Mouse (Mus musculus) stomach, embryonic 16.5 days (tissue): Measurements from ENCODE around the gene Ube2q1. TPM values are rescaled to one million over a fixed set of nuclear protein-coding genes. Genes with fewer than 3 reads are reported as not detected.

Source experiments
- ATAC-seq: fragments of 200-750 bp; cut with Nextera tagmentation; 2 replicates; pipeline ENCODE4 v1.8.0; 2017; ENCODE audit warnings: moderate number of reproducible peaks, moderate TSS enrichment; ENCODE audit not compliant: insufficient read depth, low FRiP score
- H3K27ac ChIP-seq: fragments of 300-500 bp; sonication (generic); 2 replicates; pipeline ENCODE4 v1.5.1; 2014; ENCODE audit warnings: low read length
- H3K27me3 ChIP-seq: fragments of 300-500 bp; sonication (generic); 2 replicates; pipeline ENCODE4 v1.6.1; 2014; ENCODE audit warnings: low read length, control low read depth, mixed read lengths; ENCODE audit not compliant: control insufficient read depth, insufficient read depth
- H3K36me3 ChIP-seq: fragments of 300-500 bp; sonication (generic); 2 replicates; pipeline ENCODE4 v1.6.1; 2014; ENCODE audit warnings: low read length; ENCODE audit not compliant: control insufficient read depth, insufficient read depth
- H3K4me1 ChIP-seq: fragments of 300-500 bp; sonication (generic); 2 replicates; pipeline ENCODE4 v1.6.1; 2014; ENCODE audit warnings: low read length, control low read depth, mixed read lengths; ENCODE audit not compliant: control insufficient read depth, insufficient read depth
- H3K4me2 ChIP-seq: fragments of 300-500 bp; sonication (generic); 2 replicates; pipeline ENCODE4 v1.6.1; 2014; ENCODE audit warnings: low read depth, low read length, mixed read lengths
- H3K4me3 ChIP-seq: fragments of 300-500 bp; sonication (generic); replicated peaks from 2 replicates; pipeline ENCODE4 v1.5.1; 2014; ENCODE audit warnings: mild to moderate bottlenecking, low read length
- H3K9ac ChIP-seq: fragments of 300-500 bp; sonication (generic); 2 replicates; pipeline ENCODE4 v1.6.1; 2014; ENCODE audit warnings: low read length
- H3K9me3 ChIP-seq: fragments of 300-500 bp; sonication (generic); replicated peaks from 2 replicates; pipeline ENCODE4 v1.6.1; 2016; ENCODE audit warnings: low read length, control low read depth; ENCODE audit not compliant: control insufficient read depth
- WGBS: fragments of 180-500 bp; shearing (Covaris S2); extraction: QIAGEN DNeasy Blood & Tissue Kit; methylation state at CpG from one replicate; pipeline ENCODE4 v1.1.7; 2014; 5-methylcytosine and 5-hydroxymethylcytosine counted together
- polyA plus RNA-seq: library from polyadenylated mRNA; unstranded; fragments of >200 nt; fragmentation: Nextera tagmentation; extraction: Ambion mirVana; gene quantifications from 2 replicates; pipeline ENCODE4 v1.2.1, GENCODE M21; 2015

Ube2q1 gene
- polyA plus RNA-seq, 1 experiment from 2014 or later = 7.4 TPM

DNA sequence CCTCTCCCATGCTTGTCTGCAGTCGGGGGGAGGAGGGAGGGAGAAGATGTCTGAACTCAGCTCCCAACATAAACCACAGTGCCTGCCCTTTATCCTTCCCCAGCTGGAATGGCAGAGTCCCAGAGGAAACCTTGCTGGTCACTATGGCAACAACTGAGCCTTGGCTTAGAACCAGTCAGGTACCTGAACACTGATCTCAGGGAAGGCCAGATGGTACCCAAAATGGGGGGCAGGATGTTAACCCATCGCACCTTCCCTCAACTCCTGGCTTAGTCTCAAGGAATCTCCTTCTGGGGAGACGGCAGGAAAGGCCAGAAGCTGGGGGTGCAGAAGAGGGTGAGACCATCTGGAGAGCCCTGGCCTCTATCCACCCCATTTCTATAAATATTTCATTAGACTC, 13.6 kb upstream of the Ube2q1 start:
- Histone ChIP-seq H3K9me3 (no peaks in the 10 kb centered on the region), H3K9ac (no peak overlapping the region), H3K27ac (no peak overlapping the region), H3K4me3 (no peak overlapping the region), H3K36me3 (no peaks in the 10 kb centered on the region), H3K27me3 (no peaks in the 10 kb centered on the region), H3K4me2 (no peak overlapping the region), H3K4me1 (no peaks in the 10 kb centered on the region)
- WGBS = 54% methylated on average over 3 of the region's 3 CpGs
- no peak for ATAC-seq

- under 1% methylated on average over 36 of the region's 36 CpGs for WGBS
- Histone ChIP-seq H3K4me1 (no peaks in the 10 kb centered on the region), H3K9me3 (no peaks in the 10 kb centered on the region), H3K4me2 (peak within 1 kb of the TSS; percentile 29), H3K36me3 (no peaks in the 10 kb centered on the region), H3K4me3 (no peak within 1 kb of the TSS), H3K9ac (no peak within 1 kb of the TSS), H3K27me3 (no peaks in the 10 kb centered on the region), H3K27ac (no peak within 1 kb of the TSS)
- peak; percentile 88; the same call in 1 of the 2 replicates for ATAC-seq
Observed at GRCm38 (mm10) chr3:89764119-89764724, 9.2 kb upstream of the Ube2q1 start, which contains the start of gene Chrnb2. Chrnb2 (minus strand) TSS chr3:89764632.

DNA sequence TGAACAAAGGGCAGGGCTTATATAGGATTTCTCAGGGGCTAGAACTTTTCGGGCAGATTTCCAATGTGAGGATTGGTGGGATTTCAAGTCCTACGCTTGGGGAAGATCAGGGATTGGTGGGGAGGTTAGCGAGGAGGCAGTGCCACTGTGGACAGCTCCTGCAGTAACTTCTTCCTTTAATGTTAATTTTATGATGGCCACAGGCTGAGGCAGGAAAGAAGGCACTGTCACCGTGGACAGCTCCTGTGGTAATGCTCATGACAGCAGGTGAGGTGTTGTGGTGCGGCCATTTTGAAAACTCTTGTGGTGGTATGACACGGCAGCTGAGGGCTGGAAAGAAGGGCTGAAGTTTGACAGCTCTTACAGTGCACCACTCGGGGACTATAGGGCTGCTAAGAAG, 3.8 kb upstream of the Ube2q1 start:
- no peaks in the 10 kb centered on the region for H3K27me3 ChIP-seq
- no peaks in the 10 kb centered on the region for H3K36me3 ChIP-seq
- ATAC-seq = no peak
- no peak overlapping the region for H3K27ac ChIP-seq
- H3K4me3 ChIP-seq = no peak overlapping the region
- H3K4me1 ChIP-seq = peaks cover 17% of the 10 kb centered on the region
- no peak overlapping the region for H3K4me2 ChIP-seq
- 63% methylated on average over 7 of the region's 7 CpGs for WGBS
- H3K9ac ChIP-seq = no peak overlapping the region
- H3K9me3 ChIP-seq = no peaks in the 10 kb centered on the region

DNA sequence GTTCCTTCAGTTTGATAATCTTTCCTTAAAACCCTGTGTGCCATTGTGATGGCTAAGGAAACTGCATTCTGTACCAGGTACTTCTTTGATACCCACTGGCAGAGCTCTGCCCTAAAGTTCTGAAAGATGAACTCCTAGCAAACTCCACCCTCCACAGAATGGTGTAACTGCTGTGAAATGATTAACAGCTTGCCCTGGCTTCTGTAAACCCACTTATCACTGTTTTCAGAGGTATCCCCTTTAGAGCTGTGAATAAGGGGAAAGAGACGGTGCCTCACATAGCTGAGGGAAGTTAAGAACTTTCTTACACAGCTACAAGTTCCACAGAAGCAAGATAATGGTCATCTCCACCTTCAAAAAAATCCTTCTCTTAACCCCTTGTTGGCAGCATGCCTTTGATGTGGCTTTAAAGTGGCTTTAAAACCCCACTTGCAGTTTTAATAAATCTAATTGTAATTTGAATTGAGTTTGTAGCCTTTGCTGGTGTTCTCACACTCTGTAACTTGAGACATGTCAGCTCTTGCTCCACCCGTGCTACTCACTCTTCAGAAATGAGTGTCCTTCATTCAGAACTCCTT, 2.9 kb upstream of the Ube2q1 start:
- no peak overlapping the region for H3K4me3 ChIP-seq
- no peaks in the 10 kb centered on the region for H3K36me3 ChIP-seq
- ATAC-seq = no peak
- no peak overlapping the region for H3K4me2 ChIP-seq
- no peak overlapping the region for H3K9ac ChIP-seq
- H3K27ac ChIP-seq = no peak overlapping the region
- H3K4me1 ChIP-seq = peaks cover 26% of the 10 kb centered on the region
- no peaks in the 10 kb centered on the region for H3K9me3 ChIP-seq
- 36% methylated on average over 2 of the region's 2 CpGs for WGBS
- no peaks in the 10 kb centered on the region for H3K27me3 ChIP-seq

DNA sequence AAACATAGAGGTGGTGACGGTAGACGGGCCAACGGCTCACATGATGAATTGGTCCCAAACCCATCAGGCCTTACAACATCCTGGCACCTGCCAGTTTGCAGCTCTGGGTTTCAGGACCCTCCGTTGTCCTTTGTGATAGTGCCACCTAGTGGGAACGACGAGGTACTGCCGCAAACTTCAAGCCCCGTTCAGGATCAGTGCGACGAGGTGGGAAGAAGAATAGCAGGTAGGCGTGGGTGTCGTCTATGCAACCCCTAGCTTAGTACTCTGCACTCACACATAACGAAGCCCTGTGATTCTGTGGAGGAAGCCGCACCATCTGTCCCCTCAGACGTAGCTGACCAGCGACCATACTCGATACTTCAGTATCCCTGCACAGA, 838 bp upstream of the Ube2q1 start:
- no peaks in the 10 kb centered on the region for H3K27me3 ChIP-seq
- H3K9me3 ChIP-seq = no peaks in the 10 kb centered on the region
- peak; percentile 63 for ATAC-seq
- H3K4me2 ChIP-seq = peak overlapping the region; percentile 74
- H3K27ac ChIP-seq = peak overlapping the region; percentile 97
- H3K4me3 ChIP-seq = peak overlapping the region; percentile 92
- under 1% methylated on average over 17 of the region's 17 CpGs for WGBS
- H3K9ac ChIP-seq = peak overlapping the region; percentile 100
- peaks cover 30% of the 10 kb centered on the region for H3K4me1 ChIP-seq
- H3K36me3 ChIP-seq = peaks cover 5% of the 10 kb centered on the region; the same call in 1 of the 2 replicates

- H3K4me2 ChIP-seq = peak overlapping the region; percentile 76
- H3K4me1 ChIP-seq = peaks cover 30% of the 10 kb centered on the region
- H3K36me3 ChIP-seq = peaks cover 5% of the 10 kb centered on the region; the same call in 1 of the 2 replicates
- H3K4me3 ChIP-seq = peak overlapping the region; percentile 92
- peak overlapping the region; percentile 100 for H3K9ac ChIP-seq
- peak overlapping the region; percentile 97 for H3K27ac ChIP-seq
- peak; percentile 45 for ATAC-seq
- under 1% methylated on average over 34 of the region's 37 CpGs for whole genome bisulfite sequencing
- H3K9me3 ChIP-seq = no peaks in the 10 kb centered on the region
- H3K27me3 ChIP-seq = no peaks in the 10 kb centered on the region
Observed at GRCm38 (mm10) chr3:89773740-89774211, 360 bp downstream of the Ube2q1 start.

DNA sequence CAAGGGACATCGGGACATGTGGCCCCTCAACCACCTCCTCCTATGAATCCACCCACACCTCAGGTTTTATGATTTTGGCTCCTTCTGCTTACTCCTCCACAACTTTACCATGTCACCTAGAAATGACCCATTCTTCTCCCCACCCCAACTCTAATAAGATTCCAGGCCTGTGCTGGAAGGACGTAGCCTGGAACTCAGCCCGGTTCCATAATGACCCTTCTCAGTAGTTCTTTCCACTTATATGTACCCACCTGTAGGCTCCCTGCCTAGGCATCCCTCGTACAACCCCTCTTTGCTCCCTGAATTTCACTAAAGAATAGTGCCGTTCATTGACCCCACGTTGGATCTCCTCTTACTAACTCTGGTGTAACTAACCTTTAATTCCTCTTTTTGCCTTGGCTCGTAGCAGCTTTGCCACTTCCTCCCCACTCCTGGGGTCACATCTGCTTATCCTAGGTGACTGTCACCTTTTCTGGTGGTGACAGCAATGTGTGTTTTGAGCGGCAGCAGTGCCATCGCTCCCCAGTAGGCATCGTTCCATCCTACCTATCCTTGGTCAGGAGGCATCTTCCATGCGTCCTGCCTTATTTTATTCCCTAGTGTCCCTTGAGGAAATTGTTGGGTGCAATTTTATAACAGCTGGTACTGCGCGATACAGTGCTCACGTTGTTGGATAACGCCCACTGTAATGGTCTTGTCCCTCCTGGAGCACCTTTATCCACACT, 982 bp downstream of the Ube2q1 start:
- Histone ChIP-seq H3K36me3 (peaks cover 9% of the 10 kb centered on the region; the same call in 1 of the 2 replicates), H3K4me2 (peak overlapping the region; percentile 76), H3K27me3 (no peaks in the 10 kb centered on the region), H3K4me3 (peak overlapping the region; percentile 92), H3K27ac (peak overlapping the region; percentile 97), H3K9me3 (no peaks in the 10 kb centered on the region), H3K4me1 (peaks cover 30% of the 10 kb centered on the region), H3K9ac (peak overlapping the region; percentile 100)
- ATAC-seq = no peak
- WGBS = 35% methylated on average over 15 of the region's 15 CpGs

DNA sequence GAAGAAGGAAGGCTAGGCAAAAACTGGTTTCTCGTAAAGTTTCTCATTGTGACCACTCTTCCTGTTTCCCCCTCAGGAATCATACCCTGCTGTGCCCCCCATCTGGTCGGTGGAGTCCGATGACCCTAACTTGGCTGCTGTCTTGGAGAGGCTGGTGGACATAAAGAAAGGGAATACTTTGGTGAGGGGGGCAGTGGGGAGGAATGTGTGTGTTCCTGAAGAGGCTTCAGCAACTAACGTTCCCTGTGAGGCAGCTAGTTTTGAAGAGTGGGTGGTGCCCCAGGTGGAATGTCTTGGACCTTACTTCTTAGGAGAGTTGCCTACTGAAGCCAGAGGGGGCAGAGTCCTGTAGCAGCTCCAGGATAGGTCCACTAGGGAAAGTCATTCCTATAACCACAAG, 2.6 kb downstream of the Ube2q1 start:
- Histone ChIP-seq H3K4me2 (no peak overlapping the region), H3K36me3 (peaks cover 21% of the 10 kb centered on the region; the same call in 1 of the 2 replicates), H3K9ac (no peak overlapping the region), H3K9me3 (no peaks in the 10 kb centered on the region), H3K4me3 (no peak overlapping the region), H3K4me1 (peaks cover 27% of the 10 kb centered on the region), H3K27ac (no peak overlapping the region), H3K27me3 (no peaks in the 10 kb centered on the region)
- no peak for ATAC-seq
- WGBS = 86% methylated on average over 4 of the region's 4 CpGs

DNA sequence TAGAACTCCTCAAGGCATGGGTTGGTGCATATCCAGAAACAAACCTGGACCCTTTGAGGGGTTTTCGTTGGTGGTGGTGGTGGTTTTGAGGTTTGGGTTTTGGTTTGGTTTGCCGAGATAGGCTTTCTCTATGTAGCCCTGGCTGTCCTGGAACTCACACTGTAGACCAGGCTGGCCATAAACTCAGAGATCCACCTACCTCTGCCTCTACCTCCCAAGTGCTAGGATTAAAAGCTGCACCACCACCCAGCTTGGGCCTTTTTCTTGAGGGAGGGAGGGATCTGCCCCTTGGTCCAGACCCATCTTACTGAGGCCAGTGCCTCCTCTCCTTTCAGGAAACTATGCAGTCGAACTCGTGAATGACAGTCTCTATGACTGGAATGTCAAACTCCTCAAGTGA, 6.7 kb downstream of the Ube2q1 start:
- WGBS = 82% methylated on average over 4 of the region's 4 CpGs
- no peak overlapping the region for H3K4me3 ChIP-seq
- no peaks in the 10 kb centered on the region for H3K27me3 ChIP-seq
- H3K36me3 ChIP-seq = peaks cover 41% of the 10 kb centered on the region
- peaks cover 9% of the 10 kb centered on the region for H3K4me1 ChIP-seq
- H3K4me2 ChIP-seq = no peak overlapping the region
- no peak for ATAC-seq
- no peak overlapping the region for H3K27ac ChIP-seq
- no peak overlapping the region for H3K9ac ChIP-seq
- no peaks in the 10 kb centered on the region for H3K9me3 ChIP-seq
